Mouse (Mus musculus) ES-CJ7 (cell line): ENCODE measurements at regions not wholly inside any gene's neighbourhood (a gene's known extent, or its start where the extent isn't known, plus 50 kb on each side); places are given as distances from the start of the nearest gene placed in this dataset.

Source experiments
- DNase-seq: peaks from one replicate; pipeline ENCODE4 v3.0.0; 2011; ENCODE audit warnings: low read depth, low spot score

DNA sequence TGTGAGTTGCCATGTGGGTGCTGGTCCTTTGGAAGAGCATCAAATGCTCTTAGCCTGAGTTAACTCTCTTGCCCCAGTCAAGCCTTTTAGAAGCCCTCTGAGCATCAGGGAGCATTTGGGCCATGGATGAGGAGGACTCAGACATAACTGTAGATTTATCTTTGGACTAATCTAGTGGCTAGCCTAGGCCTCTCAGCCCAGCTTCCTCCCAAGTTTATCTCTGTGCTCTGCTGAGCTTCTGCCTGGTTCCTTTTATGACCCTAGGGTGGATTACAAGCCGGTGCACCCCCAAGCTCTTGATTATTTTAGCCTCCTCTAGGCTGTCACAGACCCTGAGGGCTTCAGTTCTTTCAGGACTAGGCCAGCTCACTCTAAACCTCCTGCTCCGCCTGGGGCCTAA lies 102.6 kb upstream of the Vps8 start:
- DNase-seq: no peak

DNA sequence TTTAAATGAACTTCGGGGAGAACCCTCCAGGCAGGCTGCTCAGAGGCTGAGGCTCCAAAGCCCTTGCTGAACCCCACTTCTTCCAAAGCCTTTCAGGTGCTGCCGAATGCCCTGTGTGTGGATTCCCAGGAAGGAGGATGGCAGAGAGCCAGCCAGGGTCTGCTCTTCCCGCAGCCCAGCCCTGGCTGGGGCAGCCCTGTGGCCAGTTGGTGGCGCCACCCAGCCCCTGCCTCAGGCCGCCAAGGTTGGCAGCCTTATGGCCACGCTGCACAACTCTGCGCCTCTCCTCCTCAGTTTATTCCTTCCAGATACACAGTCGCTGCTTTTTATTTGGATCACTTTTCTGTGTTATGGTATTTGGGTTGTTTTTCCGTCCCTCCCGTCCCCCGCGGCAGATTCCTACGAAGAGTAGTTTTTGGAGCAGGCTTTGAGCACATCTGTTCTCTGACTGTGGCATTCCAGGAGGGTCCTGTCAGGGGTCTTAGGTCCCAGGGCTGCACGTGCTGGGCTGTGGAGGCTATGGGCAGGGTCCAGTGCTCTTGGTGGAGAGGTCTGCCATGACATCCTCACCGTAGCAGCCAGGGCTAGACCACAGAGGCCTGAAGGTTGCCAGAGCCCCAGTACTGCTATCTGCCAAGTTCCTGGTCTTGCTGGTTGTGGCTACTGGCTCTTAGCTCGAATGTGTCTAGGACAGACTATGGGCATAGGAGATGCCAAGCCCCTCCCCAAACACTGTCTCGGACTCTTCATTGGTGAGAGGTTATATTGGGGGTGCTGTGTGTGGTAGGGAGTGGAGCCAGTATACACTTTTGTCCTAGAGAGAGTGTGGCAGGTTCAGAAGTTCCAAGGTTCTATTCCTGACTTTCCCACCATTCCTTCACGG lies 101.5 kb upstream of the Vps8 start:
- no peak for DNase-seq

DNA sequence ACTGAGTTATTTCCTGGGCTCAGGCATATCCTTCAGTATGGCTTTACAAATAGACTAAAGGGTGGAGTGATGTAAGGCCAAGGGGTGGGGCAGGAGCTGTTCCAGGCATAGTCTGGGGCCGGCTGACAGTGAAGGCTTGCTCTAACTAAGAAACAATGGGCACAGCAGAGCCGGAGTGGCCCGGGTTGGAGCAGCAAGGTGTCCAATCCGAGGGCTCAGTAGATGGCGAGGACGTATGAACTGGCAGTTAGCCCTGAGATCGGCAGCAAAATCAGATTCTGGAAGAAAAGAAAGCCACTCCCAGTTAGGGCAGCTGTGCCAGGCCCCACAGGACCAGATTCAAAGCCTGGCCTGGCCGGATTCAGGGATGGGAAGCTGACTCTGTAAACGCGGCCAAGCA lies 100.5 kb upstream of the Vps8 start:
- no peak for DNase-seq

DNA sequence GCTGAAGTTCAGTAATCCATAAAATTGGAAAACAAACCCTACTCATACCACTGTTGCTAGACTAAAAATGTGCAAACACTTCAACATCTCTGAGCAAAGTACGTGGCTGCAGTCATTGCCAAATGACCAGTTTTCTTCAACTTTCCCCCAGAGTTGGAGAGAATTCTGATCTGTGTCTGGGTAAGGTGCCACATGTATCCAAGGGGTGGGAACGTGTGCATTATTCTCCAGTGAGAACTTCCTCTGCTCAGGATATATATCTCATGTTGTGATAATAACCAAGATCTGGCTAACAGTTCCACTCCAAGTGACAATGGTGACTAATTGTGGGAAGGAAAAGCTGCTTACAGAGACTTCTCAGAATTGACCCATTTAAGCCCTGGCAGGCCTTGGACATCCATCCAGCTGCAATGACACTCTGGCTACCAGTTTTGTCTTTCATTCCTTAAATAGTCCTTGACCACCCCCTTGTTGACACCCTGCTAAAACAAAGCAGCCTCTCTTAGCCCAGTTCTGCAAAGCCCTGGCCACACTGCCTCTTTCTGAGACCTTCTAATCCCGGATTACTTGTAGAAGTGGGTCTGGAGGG lies 99.4 kb upstream of the Vps8 start:
- no peak for DNase-seq

DNA sequence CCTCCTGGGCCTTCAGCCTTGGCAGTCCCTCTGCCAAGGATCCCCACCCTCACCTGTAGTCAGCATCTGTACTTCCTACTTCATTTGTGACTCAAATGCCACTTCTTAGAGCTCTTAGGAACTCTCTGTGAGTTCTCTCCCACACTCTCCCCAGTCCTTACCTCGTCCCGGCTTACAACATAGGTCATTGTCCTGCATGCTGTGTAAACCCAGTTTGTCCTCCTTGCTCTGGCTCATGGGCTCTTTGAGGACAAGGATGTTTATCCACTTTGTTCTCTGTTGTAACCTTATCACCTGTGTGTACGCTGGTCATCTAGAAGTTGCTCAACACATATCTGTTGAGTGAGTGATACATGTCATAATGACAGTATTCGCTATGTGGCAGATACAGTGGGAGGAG lies 94.9 kb upstream of the Vps8 start:
- no peak for DNase-seq

DNA sequence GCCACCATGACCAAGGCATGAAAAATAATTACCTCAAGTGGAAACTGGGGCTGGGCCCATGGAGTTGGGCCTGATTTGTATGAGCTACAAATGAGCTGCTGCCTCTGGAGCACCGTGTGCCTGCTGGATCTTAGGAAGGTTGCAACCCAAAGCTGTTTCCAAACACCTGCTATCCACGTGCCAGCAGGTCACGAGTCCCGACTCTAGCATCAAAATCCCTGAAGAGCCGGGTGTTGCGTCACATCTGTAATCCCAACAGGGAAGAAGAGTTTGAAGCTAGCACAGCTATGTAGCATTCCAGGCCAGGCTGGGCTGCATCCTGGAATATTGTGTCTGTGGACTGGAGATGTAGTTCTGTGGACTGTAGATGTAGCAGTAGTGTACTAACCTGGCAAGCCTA lies 93.7 kb upstream of the Vps8 start:
- DNase-seq: no peak

DNA sequence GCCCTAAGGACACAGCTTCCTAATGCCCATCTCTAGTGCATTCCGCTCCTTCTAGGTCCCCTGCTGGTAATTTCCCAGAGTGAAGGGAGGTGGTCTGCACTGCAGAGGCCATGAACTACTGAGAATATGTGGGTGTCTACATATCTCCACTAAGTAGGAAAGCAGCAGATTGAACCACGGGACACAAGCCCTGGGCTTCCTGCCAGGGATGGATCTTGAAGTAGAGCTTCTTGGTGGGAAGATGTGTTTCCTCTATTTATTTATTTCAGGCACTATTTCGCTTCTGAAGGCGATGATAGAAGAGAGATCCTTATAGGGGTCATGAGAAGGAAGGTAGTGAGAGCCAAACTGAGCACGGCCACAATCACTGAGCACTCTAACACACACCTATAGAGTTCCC lies 91.7 kb upstream of the Vps8 start:
- no peak for DNase-seq

DNA sequence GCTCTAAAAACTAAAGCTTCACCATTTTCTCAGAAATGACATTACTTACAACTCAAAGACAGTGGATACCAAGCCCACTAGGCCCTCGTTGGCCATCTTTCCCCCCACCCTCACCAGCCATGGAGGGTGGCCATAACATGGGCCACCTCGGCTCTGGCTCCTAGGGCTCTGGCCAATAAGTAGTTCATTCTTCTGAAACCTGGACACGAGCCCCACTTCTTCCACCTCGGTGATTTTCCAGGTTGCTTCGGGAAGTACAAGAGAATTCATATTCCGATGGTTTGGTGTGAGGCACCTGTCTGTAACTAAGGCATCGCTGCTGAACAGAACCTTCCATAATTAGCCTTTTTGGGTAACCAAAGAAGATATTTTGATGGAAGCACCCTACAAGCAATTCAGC lies 90.5 kb upstream of the Vps8 start:
- no peak for DNase-seq

DNA sequence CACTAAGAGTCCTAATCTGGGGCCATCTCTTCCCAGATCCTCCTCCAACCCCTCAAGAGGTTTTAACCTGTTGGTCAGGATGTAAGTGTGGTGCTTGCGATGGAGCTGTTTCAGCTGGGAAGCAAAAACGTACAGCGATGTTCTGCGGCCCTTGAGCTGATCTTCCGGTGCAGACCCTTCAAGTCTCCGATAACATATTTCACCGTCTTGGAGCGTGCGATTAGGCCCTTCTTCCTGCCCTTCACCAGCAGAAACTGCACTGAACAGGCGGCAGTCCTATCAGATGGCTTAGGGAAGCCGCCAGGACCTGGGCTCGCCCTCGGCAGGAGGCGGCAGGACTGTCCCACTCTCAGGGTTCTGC lies 90.1 kb upstream of the Vps8 start:
- no peak for DNase-seq

DNA sequence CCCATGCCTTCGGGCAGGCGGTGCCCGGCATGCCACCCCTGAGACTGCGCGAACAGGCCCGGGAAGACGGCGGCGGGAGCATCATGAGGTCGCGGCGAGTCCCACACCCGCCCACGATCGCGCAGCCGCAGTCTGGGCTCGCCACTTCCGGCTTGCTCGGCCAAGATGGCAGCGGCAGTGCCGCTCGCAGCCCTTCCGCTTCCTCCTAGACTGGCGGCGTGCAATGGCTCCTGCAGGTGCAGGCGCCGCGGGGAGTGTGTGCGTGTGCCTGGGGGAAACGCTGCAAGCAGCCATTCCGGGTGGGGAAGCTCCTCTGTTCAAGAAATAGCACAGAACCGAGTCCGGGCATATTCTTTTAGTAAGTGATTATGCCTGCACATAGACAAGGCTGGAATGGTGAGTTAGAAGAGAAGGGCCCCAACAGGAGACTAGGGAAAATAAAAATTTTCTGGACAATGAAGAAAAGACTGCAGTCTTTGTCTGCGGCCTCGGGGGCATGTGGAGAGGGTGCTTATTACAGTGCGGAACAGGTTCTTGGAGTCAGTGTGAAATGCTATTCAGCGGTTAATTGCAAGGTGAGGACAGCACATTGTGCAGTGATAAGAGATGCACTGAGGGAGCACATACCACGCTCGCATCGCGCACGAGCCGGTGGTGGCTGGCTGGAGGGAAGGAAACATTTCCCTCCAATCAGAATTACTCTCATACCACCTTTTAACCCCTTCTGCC lies 89.5 kb upstream of the Vps8 start:
- DNase-seq: peak; percentile 88

DNA sequence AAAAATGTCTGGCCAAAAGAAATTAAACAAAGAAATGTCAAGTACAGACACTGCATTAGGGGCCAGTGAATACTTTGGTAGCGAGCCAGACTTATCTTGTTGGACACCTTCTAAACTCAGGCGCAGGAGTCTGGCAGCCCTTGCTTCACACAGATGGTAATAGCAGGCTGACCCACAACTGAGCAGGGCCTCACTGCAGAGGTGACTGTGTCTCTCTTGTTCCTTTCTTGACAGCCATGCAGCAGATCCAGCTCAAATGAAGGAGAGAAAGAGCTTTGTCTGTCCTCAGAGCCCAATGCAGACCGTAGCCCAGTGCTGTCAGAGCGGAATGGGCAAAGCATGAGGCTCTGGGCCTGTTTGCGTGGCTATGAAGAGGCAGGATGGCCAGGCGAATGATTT lies 83.9 kb upstream of the Vps8 start:
- no peak for DNase-seq

DNA sequence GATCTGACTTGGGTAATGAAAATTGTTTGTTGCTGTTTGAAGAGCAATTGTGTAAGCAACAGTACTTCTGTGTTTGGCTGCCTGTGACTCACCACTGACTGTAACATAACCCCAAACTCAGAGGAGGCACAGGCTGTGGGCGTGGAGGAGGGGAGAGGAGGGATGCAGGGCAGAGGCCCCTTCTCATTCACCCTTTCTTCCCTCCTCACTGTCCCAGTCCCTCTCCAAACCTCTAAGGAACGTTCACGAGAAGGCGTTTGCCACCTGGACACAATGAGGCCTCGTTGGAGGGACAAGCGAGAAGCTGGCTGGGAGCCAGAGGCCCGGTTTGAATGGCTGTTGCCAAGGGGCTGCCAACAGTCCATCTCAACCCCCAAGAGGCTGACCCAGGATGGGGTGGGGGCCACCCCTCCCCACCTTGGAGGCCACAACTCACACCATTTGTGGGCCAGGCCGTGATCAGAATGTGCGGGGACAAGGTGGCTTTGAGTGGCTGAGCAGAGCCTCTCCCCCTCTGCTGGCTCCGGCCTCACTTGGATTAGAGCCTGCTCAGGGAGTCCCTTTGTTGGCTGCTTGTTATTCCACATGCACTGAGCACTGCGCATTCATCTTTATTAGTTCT lies 83.3 kb upstream of the Vps8 start:
- DNase-seq: no peak

DNA sequence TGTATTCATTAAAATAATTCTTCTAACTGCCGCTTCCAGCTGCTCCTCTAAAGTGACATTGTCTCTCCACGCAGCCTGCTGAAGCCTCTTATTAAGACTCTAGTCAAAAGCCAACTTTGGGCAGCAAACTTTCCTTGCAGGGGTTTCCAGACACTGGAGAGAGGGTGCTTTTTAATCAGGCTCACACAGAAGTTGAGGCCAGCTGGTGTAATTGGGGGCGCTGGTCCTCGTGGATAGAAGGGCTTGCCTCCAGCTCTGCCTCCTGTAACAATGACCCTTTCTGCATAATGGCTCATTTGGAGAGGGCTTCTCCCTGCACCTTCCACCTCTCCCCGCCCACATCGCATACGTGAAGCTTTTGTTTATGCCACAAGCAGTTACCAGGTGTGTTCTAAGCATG lies 82.8 kb upstream of the Vps8 start:
- DNase-seq: peak; percentile 16

DNA sequence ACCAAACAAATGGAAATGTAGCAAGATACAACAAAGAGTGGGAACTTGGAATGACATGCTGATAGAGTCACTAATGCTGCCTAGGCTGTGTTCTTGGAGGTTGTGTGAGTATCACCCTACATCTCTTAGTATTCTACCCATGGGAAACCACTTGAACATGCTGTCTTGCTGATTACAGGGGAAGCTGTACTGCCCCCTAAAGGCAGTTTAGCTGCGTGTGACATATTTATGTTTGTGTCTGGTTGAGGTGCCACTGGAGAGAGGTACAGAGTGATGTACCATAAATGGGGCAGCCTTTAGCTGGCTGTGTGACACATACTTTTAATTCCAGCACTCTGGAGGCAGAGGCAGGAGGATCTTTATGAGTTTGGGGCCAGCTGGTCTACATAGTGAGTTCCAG lies 73.0 kb upstream of the Vps8 start:
- peak; percentile 44 for DNase-seq

DNA sequence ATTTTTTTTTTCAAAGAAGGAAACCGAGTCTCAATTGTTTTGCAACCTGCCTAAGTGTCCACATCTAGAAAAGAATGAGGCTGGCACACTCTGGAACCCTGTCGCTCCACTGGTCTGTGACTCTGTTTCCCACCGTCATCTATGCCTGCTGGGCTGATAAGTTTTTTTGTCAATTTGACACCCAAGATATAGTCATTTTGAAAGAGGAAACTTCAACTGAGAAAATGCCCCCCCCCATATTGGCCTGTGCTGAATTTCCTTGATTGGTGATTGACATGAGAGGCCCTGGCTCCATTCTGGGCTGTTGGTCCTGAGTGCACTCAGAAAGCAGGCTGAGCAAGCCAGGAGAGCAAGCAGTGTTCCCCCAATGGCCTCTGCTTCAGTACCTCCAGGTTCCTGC lies 71.6 kb upstream of the Vps8 start:
- DNase-seq: no peak

DNA sequence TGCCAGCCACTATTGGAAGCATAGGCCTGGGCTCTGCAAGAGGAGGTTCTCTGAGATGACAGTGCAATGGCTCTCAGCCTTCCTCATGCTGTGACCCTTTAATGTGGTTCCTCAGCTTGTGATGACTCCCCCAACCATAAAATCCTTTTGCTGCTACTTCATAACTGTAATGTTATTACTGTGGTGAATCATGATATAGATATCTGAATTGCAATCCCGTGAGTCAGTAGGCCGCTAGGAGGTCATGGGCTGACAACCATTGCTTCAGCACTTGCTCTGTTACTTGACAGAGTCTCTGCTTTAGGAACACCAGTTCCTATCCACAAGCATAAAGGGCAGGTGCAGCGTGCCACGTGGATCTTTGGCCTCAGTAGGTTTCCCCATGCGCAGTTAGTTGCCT lies 69.8 kb upstream of the Vps8 start:
- no peak for DNase-seq

DNA sequence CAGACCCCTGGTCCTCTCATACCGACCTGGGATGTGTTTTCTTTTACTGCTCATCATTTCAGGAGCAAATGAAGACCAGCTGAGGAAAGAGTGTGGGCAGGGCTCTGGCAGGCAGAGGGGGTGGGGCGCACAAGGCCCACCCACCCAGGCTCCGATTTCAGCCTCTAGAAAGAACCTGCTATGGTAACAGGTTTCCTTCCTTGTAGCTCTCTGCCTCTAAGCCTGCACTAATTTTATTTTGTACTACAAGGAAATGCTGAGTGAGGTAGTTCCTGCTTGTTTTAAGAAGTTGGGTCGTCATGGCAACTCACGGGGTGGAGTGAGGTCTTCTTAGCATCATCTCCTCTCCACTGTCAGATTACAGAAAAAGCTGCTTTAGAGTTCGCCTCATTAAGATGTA lies 69.4 kb upstream of the Vps8 start:
- DNase-seq: peak; percentile 52

DNA sequence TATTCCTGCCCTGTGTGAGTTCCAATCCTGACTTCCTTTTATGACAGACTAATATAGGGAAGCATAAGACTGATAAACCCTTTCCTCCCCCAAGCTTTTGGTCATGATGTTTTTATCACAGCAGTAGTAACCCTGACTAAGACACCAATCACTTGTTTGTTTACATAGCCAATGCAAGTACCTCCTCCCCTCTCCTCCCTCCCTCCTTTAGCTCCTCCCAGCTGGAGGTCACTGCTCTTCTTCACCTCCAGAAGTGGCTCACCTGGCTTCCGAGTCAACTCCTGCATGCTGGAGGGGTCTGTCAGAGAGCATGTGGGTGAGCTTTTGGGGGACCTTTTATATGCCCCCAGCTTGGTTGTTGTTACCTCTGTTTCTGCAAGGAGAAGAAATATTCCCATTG lies 67.3 kb upstream of the Vps8 start:
- no peak for DNase-seq

DNA sequence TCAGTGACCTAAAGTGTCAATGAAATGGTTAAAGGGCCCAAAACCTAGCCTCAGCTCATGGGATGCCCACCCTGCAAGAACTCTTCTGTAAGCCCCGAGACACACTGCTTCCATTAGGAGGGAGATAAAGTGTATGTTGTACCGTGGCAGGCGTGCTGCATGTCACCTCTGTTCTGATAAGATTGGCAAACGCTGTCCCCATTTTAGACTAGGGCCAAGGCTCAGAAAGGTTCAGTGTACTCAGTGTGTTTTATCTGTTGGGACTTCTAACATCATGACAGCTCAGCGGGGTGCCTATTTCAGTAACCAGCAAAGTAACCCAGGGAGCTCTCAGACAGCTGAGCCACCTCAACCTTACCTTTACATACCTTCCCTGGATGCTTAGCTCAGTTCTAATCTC lies 65.5 kb upstream of the Vps8 start:
- DNase-seq: no peak

DNA sequence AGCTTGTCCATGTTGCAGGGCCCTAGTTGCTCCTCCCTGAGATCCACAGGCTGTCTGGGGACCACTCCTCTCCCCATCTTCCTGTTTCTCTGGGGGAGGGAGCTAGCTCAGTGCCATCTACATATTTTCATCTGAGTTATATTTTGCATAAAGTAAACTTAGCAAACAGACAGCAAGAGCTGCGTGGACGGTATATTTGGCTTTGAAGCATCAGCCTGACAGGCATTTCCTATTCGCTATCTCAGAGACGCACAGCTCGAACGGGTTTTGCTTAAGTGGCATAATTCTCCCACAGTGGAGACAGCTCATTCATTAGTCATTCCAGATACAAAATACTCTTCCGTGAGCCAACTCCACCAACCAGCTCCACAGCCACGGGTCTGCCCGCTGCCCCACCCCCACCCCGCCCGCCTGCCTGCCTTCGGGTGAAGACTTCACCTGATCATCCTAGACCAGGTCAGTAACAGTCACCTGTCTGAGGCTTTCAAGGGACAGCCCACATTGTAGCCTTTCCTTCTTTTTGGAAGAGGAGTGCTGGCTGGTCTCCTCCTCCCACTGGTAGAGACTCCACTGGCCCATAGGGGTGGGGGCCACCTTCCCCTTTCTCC lies 64.5 kb upstream of the Vps8 start:
- DNase-seq: no peak

DNA sequence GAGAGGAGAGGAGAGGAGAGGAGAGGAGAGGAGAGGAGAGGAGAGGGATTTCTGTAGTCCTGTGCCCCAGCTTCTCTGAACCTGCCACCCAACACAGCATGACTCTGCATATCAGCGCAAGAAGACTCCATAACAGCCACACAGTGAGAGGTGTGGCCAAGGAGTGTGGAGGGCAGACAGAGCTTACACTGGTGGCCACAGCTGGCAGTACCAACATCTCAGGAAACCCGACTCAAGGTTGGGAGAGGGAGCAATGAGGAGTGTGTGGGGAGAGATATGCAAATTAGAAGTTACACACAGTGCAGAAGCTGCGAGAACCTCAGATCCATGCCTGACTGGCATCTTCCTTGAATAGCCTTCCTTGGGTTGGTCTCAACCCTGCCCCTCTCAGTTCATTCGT lies 63.5 kb upstream of the Vps8 start:
- no peak for DNase-seq

DNA sequence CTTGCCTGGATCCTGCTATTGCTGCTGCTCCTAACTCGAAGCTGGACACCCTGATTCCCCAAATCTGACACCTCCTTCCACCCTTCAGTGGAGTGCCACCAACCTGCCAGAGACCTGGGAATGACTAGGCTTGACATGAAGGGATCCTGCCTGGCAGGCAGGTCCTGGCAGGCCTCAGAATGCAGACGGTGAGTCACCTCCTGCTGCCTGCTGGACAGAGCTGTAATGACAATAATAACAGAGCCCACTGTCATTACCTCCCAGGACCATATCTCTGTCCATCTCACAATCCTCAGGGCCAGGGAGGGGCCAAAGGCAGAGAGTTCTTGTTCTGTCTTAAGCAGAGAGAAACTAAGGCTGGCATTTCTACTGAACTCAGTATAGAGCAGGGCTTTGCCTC lies 61.5 kb upstream of the Vps8 start:
- no peak for DNase-seq
